Mouse (Mus musculus): Measurements from ENCODE around the gene Kif18b. TPM values are rescaled to one million over a fixed set of nuclear protein-coding genes. Genes with fewer than 3 reads are reported as not detected.

Kif18b gene
- 0.33 and 0.36 TPM in 2 replicates for polyA plus RNA-seq (2015; fragmentation: Nextera tagmentation; extraction: Ambion mirVana)

DNA sequence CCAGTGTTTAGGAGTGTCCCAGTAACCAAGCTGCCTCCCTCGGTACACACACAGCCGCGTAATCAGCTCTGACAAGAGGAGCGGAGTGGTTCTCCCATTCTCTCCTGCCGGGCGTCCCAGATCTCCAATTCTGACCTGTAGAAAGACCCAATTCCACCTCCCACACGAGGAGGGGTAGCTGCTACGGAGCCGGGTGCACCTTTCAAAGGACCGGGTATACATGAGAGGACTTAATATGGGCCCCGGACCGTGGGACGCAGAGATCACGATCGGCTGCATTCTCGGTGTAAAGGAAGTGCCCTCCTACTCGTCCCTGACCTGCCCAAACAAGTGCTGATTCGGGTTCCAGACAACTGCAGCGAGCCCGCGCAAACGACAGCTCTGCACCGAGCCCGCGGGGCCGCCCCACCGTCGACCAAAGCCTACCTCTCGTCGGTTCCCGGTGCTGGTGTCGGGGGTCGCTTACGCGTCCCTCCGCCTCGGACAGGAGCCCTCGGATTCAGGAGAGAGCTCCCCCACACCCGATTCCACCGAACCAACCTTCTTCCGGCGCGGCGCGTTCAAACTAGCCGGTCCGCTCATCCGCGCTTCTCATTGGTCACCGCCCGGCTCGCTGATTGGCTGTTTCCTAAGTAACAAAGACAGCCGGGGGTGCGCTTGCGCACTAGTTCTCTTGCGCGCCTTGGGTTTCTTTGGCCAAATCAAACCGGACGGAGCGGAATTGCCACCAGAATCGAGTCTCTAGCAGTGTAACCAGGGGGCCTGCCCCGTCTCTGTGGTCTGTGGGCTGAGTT is at the start of gene Kif18b:
Gene Kif18b, minus strand, starts transcription at position 568 of the 794 bp plus-strand sequence.
- DNase-seq (ENCODE audit: low spot score): peak; percentile 98
- peak within 1 kb of the TSS; percentile 70 for H3K27ac ChIP-seq (ENCODE audit: low read length)
- ATAC-seq: peak; percentile 97
- H3K4me2 ChIP-seq (replicated peaks; ENCODE audit: low read depth, low read length): peak within 1 kb of the TSS; percentile 68
- H3K9ac ChIP-seq (replicated peaks; ENCODE audit: low read depth): no peak within 1 kb of the TSS
- H3K27me3 ChIP-seq (replicated peaks; ENCODE audit: insufficient read depth, low read length): no peaks in the 10 kb centered on the region
- TF ChIP-seq CTCF (IDR thresholded peaks at IDR 0.05) (no peak), EP300 (IDR thresholded peaks at IDR 0.05) (no peak)
- no peaks in the 10 kb centered on the region for H3K36me3 ChIP-seq (ENCODE audit: insufficient read depth, low read length)
- H3K4me3 ChIP-seq (ENCODE audit: low read depth, low read length): peak within 1 kb of the TSS; percentile 60
- 1% methylated on average over 60 of the region's 62 CpGs for WGBS
- H3K4me1 ChIP-seq (ENCODE audit: insufficient read depth, low read depth, low read length): peaks cover 2% of the 10 kb centered on the region; the same call in 1 of the 2 replicates
- no peaks in the 10 kb centered on the region for H3K9me3 ChIP-seq (ENCODE audit: low read length)

DNA sequence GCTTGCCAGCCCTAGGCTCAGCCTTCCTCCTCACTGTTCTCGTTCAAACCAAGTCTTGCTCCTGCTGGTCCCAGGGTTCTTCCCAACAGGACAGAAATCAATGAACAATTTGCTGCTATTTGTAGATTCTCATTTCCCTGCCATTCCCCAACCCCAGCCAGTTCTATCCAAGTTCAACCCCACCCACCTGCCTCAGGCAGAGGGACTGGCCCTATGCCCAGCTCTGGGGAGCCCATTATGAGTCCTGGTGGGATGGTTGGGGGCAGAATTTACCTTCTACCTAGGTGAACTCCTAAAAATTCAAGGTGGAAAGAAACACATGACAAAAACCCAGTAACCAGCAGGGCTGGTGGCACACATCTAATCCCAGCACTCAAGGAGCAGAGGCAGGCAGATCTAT is 47.4 kb upstream of the Kif18b start:
- no peak for TF ChIP-seq EP300 (IDR thresholded peaks at IDR 0.05)
- TF ChIP-seq CTCF (IDR thresholded peaks at IDR 0.05): no peak
- no peak for DNase-seq (ENCODE audit: low spot score)
- Histone ChIP-seq H3K27ac (ENCODE audit: low read length) (no peak overlapping the region), H3K4me2 (replicated peaks; ENCODE audit: low read depth, low read length) (no peak overlapping the region), H3K36me3 (ENCODE audit: insufficient read depth, low read length) (no peaks in the 10 kb centered on the region), H3K4me3 (ENCODE audit: low read depth, low read length) (no peak overlapping the region), H3K27me3 (replicated peaks; ENCODE audit: insufficient read depth, low read length) (no peaks in the 10 kb centered on the region), H3K9ac (replicated peaks; ENCODE audit: low read depth) (no peak overlapping the region), H3K9me3 (ENCODE audit: low read length) (no peaks in the 10 kb centered on the region), H3K4me1 (ENCODE audit: insufficient read depth, low read depth, low read length) (no peaks in the 10 kb centered on the region)
- ATAC-seq: no peak
- WGBS: 65% methylated on average over 1 of the region's 1 CpGs

DNA sequence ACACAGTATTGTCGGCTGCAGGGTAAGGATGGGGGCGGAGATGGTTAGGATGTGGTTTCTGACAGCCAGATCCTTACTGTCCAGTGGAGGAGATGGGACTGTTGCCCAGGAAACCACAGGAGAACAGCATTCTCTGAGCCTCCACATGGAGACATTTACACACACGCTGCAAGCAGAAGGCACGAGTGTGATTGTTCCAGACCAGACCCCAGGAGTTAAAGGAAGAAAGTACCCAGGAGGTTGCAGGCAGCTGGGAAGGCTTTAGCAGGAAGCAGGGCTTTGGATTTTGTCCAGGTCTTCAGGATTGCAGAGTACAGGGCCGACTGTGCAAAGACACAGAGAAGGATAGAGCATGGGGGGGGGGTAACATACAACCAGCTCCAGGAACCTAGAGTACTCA is 46.7 kb upstream of the Kif18b start:
- no peaks in the 10 kb centered on the region for H3K36me3 ChIP-seq (ENCODE audit: insufficient read depth, low read length)
- H3K27ac ChIP-seq (ENCODE audit: low read length): no peak overlapping the region
- H3K4me1 ChIP-seq (ENCODE audit: insufficient read depth, low read depth, low read length): no peaks in the 10 kb centered on the region
- ATAC-seq: no peak
- H3K4me3 ChIP-seq (ENCODE audit: low read depth, low read length): no peak overlapping the region
- H3K27me3 ChIP-seq (replicated peaks; ENCODE audit: insufficient read depth, low read length): 0 out of 2 replicates have a peak, but pooled peaks cover 3% of the 10 kb centered on the region
- TF ChIP-seq EP300 (IDR thresholded peaks at IDR 0.05) (no peak), CTCF (IDR thresholded peaks at IDR 0.05) (no peak)
- no peak overlapping the region for H3K9ac ChIP-seq (replicated peaks; ENCODE audit: low read depth)
- no peaks in the 10 kb centered on the region for H3K9me3 ChIP-seq (ENCODE audit: low read length)
- no peak overlapping the region for H3K4me2 ChIP-seq (replicated peaks; ENCODE audit: low read depth, low read length)
- DNase-seq (ENCODE audit: low spot score): no peak
- WGBS: 27% methylated on average over 5 of the region's 5 CpGs

DNA sequence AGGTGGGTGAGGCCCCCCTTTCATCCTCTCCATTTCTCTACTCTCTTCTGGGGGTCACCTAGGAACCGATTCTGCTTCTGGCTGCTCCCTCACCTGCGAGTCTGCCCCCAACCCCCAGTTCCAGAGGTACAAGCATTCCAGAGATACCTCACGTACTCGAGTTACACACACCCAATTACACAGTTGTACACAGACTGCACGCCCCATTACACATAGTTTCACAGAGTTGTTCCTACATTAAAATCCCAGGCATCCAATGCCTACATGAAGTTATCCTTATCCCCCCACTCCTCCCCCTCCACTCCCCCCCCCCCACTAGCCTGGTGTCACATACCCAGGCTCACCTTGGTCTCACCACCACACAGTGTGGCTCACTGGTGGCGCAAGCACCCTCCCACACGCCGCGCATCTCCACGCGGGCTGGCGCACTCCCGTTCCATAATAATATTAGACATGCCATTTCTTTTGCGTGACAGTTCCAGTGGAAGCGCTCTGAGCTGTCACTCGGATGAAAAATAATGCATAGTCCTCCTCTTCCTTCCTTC is 39.7 kb upstream of the Kif18b start:
- DNase-seq (ENCODE audit: low spot score) (peak; percentile 68), ATAC-seq (peak; percentile 95)
- no peak overlapping the region for H3K4me2 ChIP-seq (replicated peaks; ENCODE audit: low read depth, low read length)
- WGBS: 52% methylated on average over 16 of the region's 16 CpGs
- H3K9ac ChIP-seq (replicated peaks; ENCODE audit: low read depth): no peak overlapping the region
- peak overlapping the region; percentile 68; the same call in 1 of the 2 replicates for H3K27ac ChIP-seq (ENCODE audit: low read length)
- peaks cover 4% of the 10 kb centered on the region; the same call in 1 of the 2 replicates for H3K4me1 ChIP-seq (ENCODE audit: insufficient read depth, low read depth, low read length)
- no peak overlapping the region for H3K4me3 ChIP-seq (ENCODE audit: low read depth, low read length)
- H3K9me3 ChIP-seq (ENCODE audit: low read length): no peaks in the 10 kb centered on the region
- 0 out of 2 replicates have a peak, but pooled peaks cover 5% of the 10 kb centered on the region for H3K27me3 ChIP-seq (replicated peaks; ENCODE audit: insufficient read depth, low read length)
- H3K36me3 ChIP-seq (ENCODE audit: insufficient read depth, low read length): no peaks in the 10 kb centered on the region
- TF ChIP-seq CTCF (IDR thresholded peaks at IDR 0.05) (no peak), EP300 (IDR thresholded peaks at IDR 0.05) (0 out of 2 replicates have a peak, but pooled peaks have one; percentile 27)

DNA sequence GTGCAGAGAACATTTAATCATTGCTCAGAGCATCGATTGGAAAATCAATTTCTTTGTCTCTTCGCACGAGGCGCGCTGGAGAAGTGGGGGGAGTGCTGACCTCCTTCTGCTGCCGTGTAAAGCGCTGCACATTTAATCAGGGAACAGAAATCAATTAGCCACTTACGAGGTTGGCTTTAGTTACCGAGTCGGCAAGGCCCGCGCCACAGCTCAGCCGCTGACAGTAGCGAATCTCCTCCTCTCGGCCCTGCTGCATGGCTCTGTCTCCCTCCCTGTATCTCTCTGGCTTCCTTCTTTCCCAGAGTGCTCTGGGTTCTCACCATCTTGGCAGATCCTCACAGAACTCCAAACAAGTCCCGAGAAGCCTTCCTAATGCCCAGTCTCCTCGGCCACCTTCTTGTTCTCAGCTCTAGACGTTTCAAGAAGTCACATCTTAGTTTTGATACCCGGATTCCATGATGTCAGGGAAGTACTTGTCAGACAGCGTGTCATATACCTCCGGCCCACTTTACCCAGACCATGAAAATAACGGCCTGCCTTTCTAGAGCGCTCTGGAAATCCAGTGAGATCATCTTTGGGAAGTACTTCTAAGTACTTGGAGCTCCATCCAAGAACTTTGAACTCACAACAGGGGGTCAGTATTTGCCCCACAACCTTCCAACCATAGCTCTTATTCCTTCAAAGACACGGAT is 39.1 kb upstream of the Kif18b start:
- Histone ChIP-seq H3K27ac (ENCODE audit: low read length) (peak overlapping the region; percentile 68), H3K27me3 (replicated peaks; ENCODE audit: insufficient read depth, low read length) (0 out of 2 replicates have a peak, but pooled peaks cover 5% of the 10 kb centered on the region), H3K4me3 (ENCODE audit: low read depth, low read length) (no peak overlapping the region), H3K4me2 (replicated peaks; ENCODE audit: low read depth, low read length) (peak overlapping the region; percentile 35; the same call in 1 of the 2 replicates), H3K9me3 (ENCODE audit: low read length) (no peaks in the 10 kb centered on the region), H3K4me1 (ENCODE audit: insufficient read depth, low read depth, low read length) (peaks cover 4% of the 10 kb centered on the region; the same call in 1 of the 2 replicates), H3K9ac (replicated peaks; ENCODE audit: low read depth) (no peak overlapping the region), H3K36me3 (ENCODE audit: insufficient read depth, low read length) (no peaks in the 10 kb centered on the region)
- ATAC-seq (peak; percentile 79), DNase-seq (ENCODE audit: low spot score) (peak; percentile 68)
- TF ChIP-seq CTCF (IDR thresholded peaks at IDR 0.05) (no peak), EP300 (IDR thresholded peaks at IDR 0.05) (no peak)
- 25% methylated on average over 24 of the region's 24 CpGs for WGBS

Measured in lung, postnatal 0 days (tissue).